Mouse (Mus musculus) small intestine, adult 2 months (tissue): ENCODE data around the gene F2rl2. TPM values are rescaled to one million over a fixed set of nuclear protein-coding genes. Genes with fewer than 3 reads are reported as not detected.

Experiments used
- H3K27ac ChIP-seq: fragments of 200-500 bp; 2 replicates; pipeline ENCODE4 v1.5.1; 2012; ENCODE audit warnings: low read depth, low read length, control low read depth, inconsistent platforms; ENCODE audit not compliant: insufficient read depth
- H3K27me3 ChIP-seq: fragments of 200-500 bp; 2 replicates; pipeline ENCODE4 v1.6.1; 2012; ENCODE audit warnings: mild to moderate bottlenecking, moderate library complexity, low read length, inconsistent platforms; ENCODE audit not compliant: control insufficient read depth, insufficient read depth
- H3K36me3 ChIP-seq: fragments of 200-500 bp; 2 replicates; pipeline ENCODE4 v1.6.1; 2012; ENCODE audit warnings: mild to moderate bottlenecking, low read length, control low read depth, inconsistent platforms; ENCODE audit not compliant: control insufficient read depth, insufficient read depth
- H3K4me1 ChIP-seq: fragments of 200-500 bp; 2 replicates; pipeline ENCODE4 v1.6.1; 2012; ENCODE audit warnings: low read length, inconsistent platforms, mixed read lengths; ENCODE audit not compliant: control insufficient read depth, insufficient read depth, insufficient read length
- H3K4me3 ChIP-seq: fragments of 200-500 bp; 2 replicates; pipeline ENCODE4 v1.5.1; 2012; ENCODE audit warnings: low read depth, mild to moderate bottlenecking, control low read depth, inconsistent platforms, low read length, moderate library complexity
- CTCF ChIP-seq: fragments of 200-500 bp; IDR thresholded peaks from 2 replicates; pipeline ENCODE4 v1.5.1; 2012; ENCODE audit warnings: low read depth, mild to moderate bottlenecking, control low read depth, inconsistent platforms, low read length, moderate library complexity, mixed read lengths; ENCODE audit not compliant: insufficient replicate concordance, insufficient read length; ENCODE audit errors: extremely low read depth
- POLR2A ChIP-seq: fragments of 200-500 bp; IDR thresholded peaks from 2 replicates; pipeline ENCODE4 v1.6.1; 2012; ENCODE audit warnings: low read depth, mild to moderate bottlenecking, control low read depth, inconsistent platforms, low read length, moderate library complexity
- WGBS: fragments of 180-500 bp; shearing (Covaris S2); methylation state at CpG from one replicate; pipeline ENCODE4 v1.1.7; 2018; 5-methylcytosine and 5-hydroxymethylcytosine counted together
- polyA plus RNA-seq: library from polyadenylated mRNA; depleted of rRNA; stranded (reverse); fragments of >200 nt; gene quantifications from 2 replicates; pipeline ENCODE4 v1.2.3, GENCODE M21; 2012

Gene F2rl2
- polyA plus RNA-seq, 1 experiment: 0.11 TPM

DNA sequence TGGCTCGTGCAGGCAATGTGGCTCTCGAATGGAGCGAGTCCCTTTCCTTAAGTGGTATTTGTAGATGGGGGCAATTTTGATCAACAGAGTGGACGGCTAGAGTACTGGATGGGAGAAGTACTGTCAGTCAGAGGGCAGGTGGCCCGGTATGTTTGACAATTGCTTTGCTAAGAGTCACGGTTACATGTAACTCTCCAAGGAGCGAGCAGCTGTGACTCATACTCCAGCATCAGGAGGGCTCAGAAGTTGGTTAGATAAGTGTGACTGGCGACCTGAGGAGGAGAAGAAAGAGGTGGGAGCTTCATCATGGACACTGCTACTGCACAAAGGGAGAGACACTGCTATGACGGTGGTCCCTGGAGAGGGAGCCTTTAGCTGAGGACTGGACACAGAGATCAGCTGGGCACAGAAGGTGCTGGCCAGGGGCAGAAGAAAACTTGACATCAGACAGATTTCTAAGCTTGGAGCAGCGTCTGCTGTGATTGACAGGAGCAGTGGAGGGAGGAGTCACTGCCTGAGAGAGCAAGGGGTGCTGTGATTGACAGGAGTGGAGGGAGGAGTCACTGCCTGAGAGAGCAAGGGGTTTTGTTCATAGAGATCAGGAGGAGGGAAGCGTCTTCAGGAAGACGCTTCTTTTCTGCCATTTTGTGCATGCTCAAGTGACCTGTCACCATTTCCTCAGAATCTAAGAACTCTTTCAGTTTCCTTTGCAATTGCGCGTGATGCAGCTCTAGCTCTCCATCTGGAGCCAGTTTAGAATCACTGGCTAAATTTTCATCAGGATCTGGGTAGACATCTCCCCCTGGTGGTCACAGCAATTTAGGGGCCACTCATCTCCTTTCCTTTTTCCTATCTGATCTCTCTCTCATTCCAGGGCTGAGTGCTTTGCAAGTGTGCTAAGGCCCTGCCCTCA, 22.9 kb downstream of the F2rl2 start:
- Histone ChIP-seq H3K4me1 (no peaks in the 10 kb centered on the region), H3K27ac (no peak overlapping the region), H3K36me3 (peaks cover 36% of the 10 kb centered on the region), H3K27me3 (no peaks in the 10 kb centered on the region), H3K4me3 (peak overlapping the region; percentile 19; the same call in 1 of the 2 replicates)
- WGBS: 64% methylated on average over 14 of the region's 14 CpGs
- TF ChIP-seq CTCF (peak; percentile 35; the same call in 1 of the 2 replicates), POLR2A (no peak)

DNA sequence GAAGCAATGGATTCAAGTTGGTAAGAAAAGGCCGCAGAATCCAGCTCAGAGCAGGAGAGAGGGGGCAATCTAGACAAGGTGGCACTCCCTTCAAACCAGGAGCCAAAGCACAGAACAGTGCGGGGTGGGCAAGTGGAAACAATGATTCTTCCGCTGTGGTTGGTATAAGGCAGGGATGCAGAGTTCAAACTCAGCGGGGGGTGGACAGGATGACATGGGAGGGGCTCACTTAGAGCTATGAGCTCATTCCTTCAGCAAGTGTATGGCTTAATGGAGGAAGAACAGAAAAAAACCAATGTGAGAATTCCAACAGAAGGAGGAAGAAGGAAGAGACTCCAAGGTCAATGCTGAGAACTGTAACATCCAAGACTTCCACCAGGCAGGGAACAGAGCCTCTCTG, 33.8 kb downstream of the F2rl2 start:
- 95% methylated on average over 4 of the region's 4 CpGs for WGBS
- no peak overlapping the region for H3K4me3 ChIP-seq
- no peak overlapping the region for H3K27ac ChIP-seq
- TF ChIP-seq CTCF: no peak
- TF ChIP-seq POLR2A: no peak
- no peaks in the 10 kb centered on the region for H3K27me3 ChIP-seq
- H3K4me1 ChIP-seq: peaks cover 19% of the 10 kb centered on the region; the same call in 1 of the 2 replicates
- H3K36me3 ChIP-seq: peaks cover 36% of the 10 kb centered on the region

DNA sequence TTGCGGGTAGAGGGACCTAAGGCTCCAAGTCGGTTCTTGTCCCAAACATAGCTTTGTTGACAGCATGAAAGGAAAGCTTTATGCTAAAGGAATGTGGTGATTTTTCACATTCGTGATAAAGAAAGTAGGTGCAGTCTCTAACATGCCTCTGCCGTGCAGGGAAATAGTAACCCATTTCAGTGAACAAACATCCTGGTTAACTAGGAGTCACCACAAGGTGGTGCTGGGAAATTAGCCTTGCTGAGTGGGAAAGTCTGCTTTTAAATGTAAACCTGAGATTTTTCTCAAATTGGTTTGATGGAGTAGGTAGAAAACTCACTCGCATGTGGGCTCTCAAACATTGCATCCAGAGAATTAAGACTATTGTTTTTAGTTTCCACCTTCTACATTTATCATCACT, 43.0 kb downstream of the F2rl2 start:
- Histone ChIP-seq H3K4me3 (no peak overlapping the region), H3K36me3 (peaks cover 10% of the 10 kb centered on the region), H3K27ac (no peak overlapping the region), H3K27me3 (no peaks in the 10 kb centered on the region), H3K4me1 (peaks cover 13% of the 10 kb centered on the region; the same call in 1 of the 2 replicates)
- no peak for TF ChIP-seq CTCF
- TF ChIP-seq POLR2A: no peak
- WGBS: 71% methylated on average over 5 of the region's 5 CpGs

DNA sequence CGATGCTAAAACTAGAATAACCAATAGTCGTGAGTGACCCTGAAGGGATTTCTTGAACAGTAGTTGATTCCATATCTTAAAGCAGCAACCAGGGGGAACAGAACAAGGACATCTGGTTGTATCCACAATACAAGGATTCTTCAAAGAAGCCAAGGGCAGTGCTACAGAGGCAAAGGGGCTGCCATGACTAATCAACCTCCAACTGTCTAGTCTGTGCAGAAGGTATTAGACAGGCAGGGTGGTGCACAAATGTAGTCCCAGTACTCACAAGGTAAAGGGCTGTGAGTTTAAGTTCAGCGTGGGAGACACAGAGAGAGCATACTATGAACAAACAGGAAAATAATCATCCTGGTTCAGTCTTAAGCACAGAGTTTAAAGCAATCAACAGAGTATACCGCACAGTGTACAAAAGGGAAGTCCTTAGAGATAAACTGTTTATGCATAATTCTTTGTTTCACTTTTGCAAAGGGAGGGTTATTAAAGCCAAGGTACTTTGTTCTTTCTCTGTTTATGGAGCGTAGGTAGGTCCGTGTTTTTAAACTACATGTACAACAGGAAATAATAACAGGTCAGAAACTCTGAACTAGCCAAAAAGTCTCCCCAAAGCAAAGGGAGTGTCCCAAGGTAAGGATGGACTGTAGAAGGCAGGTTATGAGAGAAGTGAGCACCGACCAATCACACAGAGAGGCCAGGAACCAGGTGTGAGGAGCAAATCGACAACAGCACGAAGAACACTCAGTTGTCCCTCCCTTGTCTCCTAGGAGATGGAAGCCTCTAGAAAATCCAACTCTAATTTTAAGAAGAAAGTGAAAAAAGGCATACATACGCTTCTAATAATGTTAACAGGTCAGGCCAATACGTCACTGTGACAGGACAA, 45.4 kb downstream of the F2rl2 start:
- Histone ChIP-seq H3K36me3 (peaks cover 11% of the 10 kb centered on the region), H3K27me3 (no peaks in the 10 kb centered on the region), H3K4me1 (peaks cover 13% of the 10 kb centered on the region; the same call in 1 of the 2 replicates), H3K4me3 (no peak overlapping the region), H3K27ac (peak overlapping the region; percentile 44; the same call in 1 of the 2 replicates)
- TF ChIP-seq POLR2A (no peak), CTCF (no peak)
- WGBS: 48% methylated on average over 11 of the region's 11 CpGs

- H3K27ac ChIP-seq: no peak overlapping the region
- WGBS: 85% methylated on average over 9 of the region's 9 CpGs
- no peak for TF ChIP-seq POLR2A
- H3K36me3 ChIP-seq: peaks cover 10% of the 10 kb centered on the region
- H3K27me3 ChIP-seq: no peaks in the 10 kb centered on the region
- no peak overlapping the region for H3K4me3 ChIP-seq
- H3K4me1 ChIP-seq: peaks cover 13% of the 10 kb centered on the region; the same call in 1 of the 2 replicates
These were observed 46.3 kb downstream of the F2rl2 start for GRCm38 (mm10) chr13:95742881-95743466.

- no peaks in the 10 kb centered on the region for H3K27me3 ChIP-seq
- TF ChIP-seq CTCF (no peak), POLR2A (no peak)
- H3K4me1 ChIP-seq: peaks cover 13% of the 10 kb centered on the region; the same call in 1 of the 2 replicates
- no peak overlapping the region for H3K27ac ChIP-seq
- WGBS: 77% methylated on average over 4 of the region's 4 CpGs
- no peak overlapping the region for H3K4me3 ChIP-seq
- peaks cover 17% of the 10 kb centered on the region for H3K36me3 ChIP-seq
These were observed 48.8 kb downstream of the F2rl2 start for GRCm38 (mm10) chr13:95745451-95745850.
